Mouse (Mus musculus) liver, postnatal 0 days (tissue): ENCODE measurements around the gene Nhs.

ENCODE experiments used
- CTCF ChIP-seq: sonication (generic); IDR thresholded peaks from 2 replicates; pipeline ENCODE4 v1.5.1; 2016; ENCODE audit warnings: antibody characterized with exemption, low read depth
- EP300 ChIP-seq: IDR thresholded peaks from 2 replicates; pipeline ENCODE4 v1.6.1; 2016; ENCODE audit warnings: antibody characterized with exemption, low read depth, mild to moderate bottlenecking

GRCm38 (mm10) chrX:162087291-162087690, 72.2 kb downstream of the Nhs start:
- TF ChIP-seq EP300: no peak
- TF ChIP-seq CTCF: no peak
